Mouse (Mus musculus): Measurements from ENCODE around the gene Nubp2.

GRCm38 (mm10) chr17:24893276-24893675 is 7.1 kb upstream of the Nubp2 start:
- no peak for TF ChIP-seq POLR2A (IDR thresholded peaks at IDR 0.05; ENCODE audit: low read depth, low read length)
- TF ChIP-seq ZKSCAN1 (IDR thresholded peaks at IDR 0.05; ENCODE audit: borderline replicate concordance, low read depth, low read length): no peak
- TF ChIP-seq ZC3H11A (IDR thresholded peaks at IDR 0.05; ENCODE audit: low read depth, low read length): no peak
- no peak for TF ChIP-seq KAT2A (IDR thresholded peaks at IDR 0.05; ENCODE audit: insufficient replicate concordance, low read length)
- TF ChIP-seq EP300 (IDR thresholded peaks at IDR 0.05; ENCODE audit: low read length): no peak
- no peak for TF ChIP-seq TBP (conservative IDR thresholded peaks at IDR 0.05; ENCODE audit: low read depth, low read length)
- TF ChIP-seq HCFC1 (IDR thresholded peaks at IDR 0.05; ENCODE audit: low read depth, low read length): no peak
- TF ChIP-seq CTCF (conservative IDR thresholded peaks at IDR 0.05 in 1 of 2, IDR thresholded peaks at IDR 0.05 in 1 of 2; ENCODE audit: low read depth in 2 of 2, low read length in 2 of 2): no peak
- no peak for TF ChIP-seq USF1 (IDR thresholded peaks at IDR 0.05; ENCODE audit: low read depth, low read length)
- no peak for TF ChIP-seq MEF2A (IDR thresholded peaks at IDR 0.05; ENCODE audit: borderline replicate concordance, low read depth, low read length)
- TF ChIP-seq E2F4 (IDR thresholded peaks at IDR 0.05; ENCODE audit: insufficient replicate concordance, low read depth, low read length): no peak
- TF ChIP-seq SMC3 (IDR thresholded peaks at IDR 0.05; ENCODE audit: low read depth, low read length): no peak
